Mouse (Mus musculus) midbrain, embryonic 15.5 days (tissue): ENCODE data around the gene Slc17a1. TPM values are rescaled to one million over a fixed set of nuclear protein-coding genes. Genes with fewer than 3 reads are reported as not detected.

Experiments used
- ATAC-seq: fragments of 200-750 bp; cut with Nextera tagmentation; replicated peaks from 2 replicates; pipeline ENCODE4 v1.8.0; 2017; ENCODE audit warnings: moderate TSS enrichment
- H3K27ac ChIP-seq: fragments of 300-500 bp; sonication (generic); 2 replicates; pipeline ENCODE4 v1.5.1; 2015; ENCODE audit warnings: mild to moderate bottlenecking, inconsistent platforms
- H3K27me3 ChIP-seq: fragments of 300-500 bp; sonication (generic); replicated peaks from 2 replicates; pipeline ENCODE4 v1.6.1; 2015; ENCODE audit warnings: inconsistent platforms
- H3K36me3 ChIP-seq: fragments of 300-500 bp; sonication (generic); replicated peaks from 2 replicates; pipeline ENCODE4 v1.6.1; 2015; ENCODE audit warnings: inconsistent platforms
- H3K4me1 ChIP-seq: fragments of 300-500 bp; sonication (generic); 2 replicates; pipeline ENCODE4 v1.6.1; 2015; ENCODE audit warnings: inconsistent platforms
- H3K4me2 ChIP-seq: fragments of 300-500 bp; sonication (generic); 2 replicates; pipeline ENCODE4 v1.6.1; 2015; ENCODE audit warnings: inconsistent platforms, mild to moderate bottlenecking, moderate library complexity
- H3K4me3 ChIP-seq: fragments of 300-500 bp; sonication (generic); 2 replicates; pipeline ENCODE4 v1.5.1; 2015; ENCODE audit warnings: mild to moderate bottlenecking, inconsistent platforms
- H3K9ac ChIP-seq: fragments of 300-500 bp; sonication (generic); 2 replicates; pipeline ENCODE4 v1.6.1; 2015; ENCODE audit warnings: mild to moderate bottlenecking, inconsistent platforms
- H3K9me3 ChIP-seq: fragments of 300-500 bp; sonication (generic); 2 replicates; pipeline ENCODE4 v1.6.1; 2016; ENCODE audit warnings: inconsistent platforms
- WGBS: fragments of 180-500 bp; shearing (Covaris S2); methylation state at CpG from one replicate; pipeline ENCODE4 v1.1.7; 2015; ENCODE audit warnings: mixed read lengths; 5-methylcytosine and 5-hydroxymethylcytosine counted together
- polyA plus RNA-seq: library from polyadenylated mRNA; unstranded; fragments of >200 nt; fragmentation: Nextera tagmentation; extraction: Ambion mirVana; gene quantifications from 2 replicates; pipeline ENCODE4 v1.2.1, GENCODE M21; 2015

Slc17a1 gene
- polyA plus RNA-seq = not detected in 2 replicates

- no peak within 1 kb of the TSS for H3K4me2 ChIP-seq
- WGBS = 86% methylated on average over 7 of the region's 7 CpGs
- no peaks in the 10 kb centered on the region for H3K36me3 ChIP-seq
- H3K27me3 ChIP-seq = no peaks in the 10 kb centered on the region
- no peak within 1 kb of the TSS for H3K27ac ChIP-seq
- no peaks in the 10 kb centered on the region for H3K4me1 ChIP-seq
- H3K4me3 ChIP-seq = no peak within 1 kb of the TSS
- H3K9ac ChIP-seq = no peak within 1 kb of the TSS
- no peak for ATAC-seq
- no peaks in the 10 kb centered on the region for H3K9me3 ChIP-seq
Measured at GRCm38 (mm10) chr13:23867405-23867804, at the start of gene Slc17a1. Gene Slc17a1, plus strand, starts transcription at chr13:23867750.

- WGBS = 74% methylated on average over 4 of the region's 4 CpGs
- no peak overlapping the region for H3K9ac ChIP-seq
- no peak overlapping the region for H3K4me2 ChIP-seq
- no peaks in the 10 kb centered on the region for H3K4me1 ChIP-seq
- H3K27me3 ChIP-seq = no peaks in the 10 kb centered on the region
- H3K36me3 ChIP-seq = no peaks in the 10 kb centered on the region
- no peak overlapping the region for H3K27ac ChIP-seq
- H3K4me3 ChIP-seq = no peak overlapping the region
- no peak for ATAC-seq
- no peaks in the 10 kb centered on the region for H3K9me3 ChIP-seq
Measured at GRCm38 (mm10) chr13:23820179-23820940, 47.2 kb upstream of the Slc17a1 start.

- Histone ChIP-seq H3K4me1 (no peaks in the 10 kb centered on the region), H3K27me3 (no peaks in the 10 kb centered on the region), H3K9me3 (no peaks in the 10 kb centered on the region), H3K36me3 (no peaks in the 10 kb centered on the region), H3K9ac (no peak overlapping the region), H3K4me2 (no peak overlapping the region), H3K4me3 (no peak overlapping the region), H3K27ac (no peak overlapping the region)
- no peak for ATAC-seq
- 88% methylated on average over 3 of the region's 3 CpGs for WGBS
Measured at GRCm38 (mm10) chr13:23822213-23822612, 45.3 kb upstream of the Slc17a1 start.

GRCm38 (mm10) chr13:23826606-23827005 lies 40.9 kb upstream of the Slc17a1 start:
- Histone ChIP-seq H3K4me2 (no peak overlapping the region), H3K27me3 (no peaks in the 10 kb centered on the region), H3K36me3 (no peaks in the 10 kb centered on the region), H3K27ac (no peak overlapping the region), H3K4me1 (no peaks in the 10 kb centered on the region), H3K9me3 (no peaks in the 10 kb centered on the region), H3K4me3 (no peak overlapping the region), H3K9ac (no peak overlapping the region)
- WGBS = 72% methylated on average over 3 of the region's 3 CpGs
- no peak for ATAC-seq

GRCm38 (mm10) chr13:23833053-23833452 lies 34.5 kb upstream of the Slc17a1 start:
- H3K4me1 ChIP-seq = no peaks in the 10 kb centered on the region
- no peak overlapping the region for H3K4me2 ChIP-seq
- no peak overlapping the region for H3K27ac ChIP-seq
- H3K4me3 ChIP-seq = no peak overlapping the region
- ATAC-seq = no peak; the same call in 1 of the 2 replicates
- no peaks in the 10 kb centered on the region for H3K36me3 ChIP-seq
- no peaks in the 10 kb centered on the region for H3K9me3 ChIP-seq
- H3K9ac ChIP-seq = no peak overlapping the region
- no peaks in the 10 kb centered on the region for H3K27me3 ChIP-seq
- 14% methylated on average over 6 of the region's 6 CpGs for WGBS

GRCm38 (mm10) chr13:23834836-23835235 lies 32.7 kb upstream of the Slc17a1 start:
- H3K36me3 ChIP-seq = no peaks in the 10 kb centered on the region
- no peak for ATAC-seq
- no peaks in the 10 kb centered on the region for H3K4me1 ChIP-seq
- no peak overlapping the region for H3K4me2 ChIP-seq
- H3K9me3 ChIP-seq = no peaks in the 10 kb centered on the region
- no peak overlapping the region for H3K27ac ChIP-seq
- WGBS = 87% methylated on average over 5 of the region's 5 CpGs
- H3K9ac ChIP-seq = no peak overlapping the region
- H3K4me3 ChIP-seq = no peak overlapping the region
- H3K27me3 ChIP-seq = no peaks in the 10 kb centered on the region

GRCm38 (mm10) chr13:23836630-23837029 lies 30.9 kb upstream of the Slc17a1 start:
- no peak overlapping the region for H3K4me2 ChIP-seq
- no peaks in the 10 kb centered on the region for H3K9me3 ChIP-seq
- no peaks in the 10 kb centered on the region for H3K27me3 ChIP-seq
- H3K9ac ChIP-seq = no peak overlapping the region
- H3K36me3 ChIP-seq = no peaks in the 10 kb centered on the region
- 92% methylated on average over 5 of the region's 5 CpGs for WGBS
- H3K4me3 ChIP-seq = no peak overlapping the region
- H3K4me1 ChIP-seq = no peaks in the 10 kb centered on the region
- H3K27ac ChIP-seq = no peak overlapping the region
- no peak for ATAC-seq

GRCm38 (mm10) chr13:23839308-23839707 lies 28.2 kb upstream of the Slc17a1 start, which contains the start of gene Slc17a3:
Gene Slc17a3, plus strand, starts transcription at chr13:23839434.
- Histone ChIP-seq H3K4me3 (no peak within 1 kb of the TSS), H3K27me3 (no peaks in the 10 kb centered on the region), H3K4me1 (no peaks in the 10 kb centered on the region), H3K9ac (no peak within 1 kb of the TSS), H3K4me2 (no peak within 1 kb of the TSS), H3K36me3 (no peaks in the 10 kb centered on the region), H3K9me3 (no peaks in the 10 kb centered on the region), H3K27ac (no peak within 1 kb of the TSS)
- ATAC-seq = no peak
- WGBS = 82% methylated on average over 2 of the region's 2 CpGs

- H3K4me3 ChIP-seq = no peak overlapping the region
- 59% methylated on average over 4 of the region's 4 CpGs for WGBS
- H3K4me2 ChIP-seq = no peak overlapping the region
- no peak overlapping the region for H3K27ac ChIP-seq
- H3K27me3 ChIP-seq = no peaks in the 10 kb centered on the region
- no peak overlapping the region for H3K9ac ChIP-seq
- ATAC-seq = no peak
- no peaks in the 10 kb centered on the region for H3K9me3 ChIP-seq
- H3K4me1 ChIP-seq = no peaks in the 10 kb centered on the region
- no peaks in the 10 kb centered on the region for H3K36me3 ChIP-seq
Measured at GRCm38 (mm10) chr13:23845851-23846250, 21.7 kb upstream of the Slc17a1 start.

- H3K4me1 ChIP-seq = no peaks in the 10 kb centered on the region
- no peak overlapping the region for H3K27ac ChIP-seq
- no peak overlapping the region for H3K4me2 ChIP-seq
- H3K36me3 ChIP-seq = no peaks in the 10 kb centered on the region
- H3K4me3 ChIP-seq = no peak overlapping the region
- H3K27me3 ChIP-seq = no peaks in the 10 kb centered on the region
- H3K9ac ChIP-seq = no peak overlapping the region
- 86% methylated on average over 2 of the region's 2 CpGs for WGBS
- no peaks in the 10 kb centered on the region for H3K9me3 ChIP-seq
- no peak for ATAC-seq
Measured at GRCm38 (mm10) chr13:23849299-23849698, 18.3 kb upstream of the Slc17a1 start.

GRCm38 (mm10) chr13:23856401-23856800 lies 11.1 kb upstream of the Slc17a1 start:
- H3K9ac ChIP-seq = no peak overlapping the region
- H3K27ac ChIP-seq = no peak overlapping the region
- no peaks in the 10 kb centered on the region for H3K36me3 ChIP-seq
- H3K4me1 ChIP-seq = no peaks in the 10 kb centered on the region
- no peaks in the 10 kb centered on the region for H3K27me3 ChIP-seq
- 66% methylated on average over 3 of the region's 3 CpGs for WGBS
- no peak for ATAC-seq
- no peak overlapping the region for H3K4me3 ChIP-seq
- no peaks in the 10 kb centered on the region for H3K9me3 ChIP-seq
- H3K4me2 ChIP-seq = no peak overlapping the region

- Histone ChIP-seq H3K36me3 (no peaks in the 10 kb centered on the region), H3K9me3 (no peaks in the 10 kb centered on the region), H3K4me1 (no peaks in the 10 kb centered on the region), H3K27ac (no peak overlapping the region), H3K9ac (no peak overlapping the region), H3K4me2 (no peak overlapping the region), H3K4me3 (no peak overlapping the region), H3K27me3 (no peaks in the 10 kb centered on the region)
- ATAC-seq = no peak
Measured at GRCm38 (mm10) chr13:23861815-23862214, 5.7 kb upstream of the Slc17a1 start.

GRCm38 (mm10) chr13:23864711-23865110 lies 2.8 kb upstream of the Slc17a1 start:
- no peak overlapping the region for H3K27ac ChIP-seq
- no peak overlapping the region for H3K4me3 ChIP-seq
- no peak overlapping the region for H3K4me2 ChIP-seq
- no peaks in the 10 kb centered on the region for H3K27me3 ChIP-seq
- no peak overlapping the region for H3K9ac ChIP-seq
- no peaks in the 10 kb centered on the region for H3K4me1 ChIP-seq
- WGBS = 83% methylated on average over 9 of the region's 9 CpGs
- H3K9me3 ChIP-seq = no peaks in the 10 kb centered on the region
- no peak for ATAC-seq
- no peaks in the 10 kb centered on the region for H3K36me3 ChIP-seq
